Mouse (Mus musculus): ENCODE data around the gene Tbc1d2. TPM values are rescaled to one million over a fixed set of nuclear protein-coding genes. Genes with fewer than 3 reads are reported as not detected.

Gene Tbc1d2
- polyA plus RNA-seq, 2 experiments, result 0.39 to 0.44 TPM

GRCm38 (mm10) chr4:46668620-46669019, 18.6 kb upstream of the Tbc1d2 start:
- TF ChIP-seq EP300 (IDR thresholded peaks at IDR 0.05; ENCODE audit: low read depth) (no peak), CTCF (IDR thresholded peaks at IDR 0.05; ENCODE audit: low read depth) (no peak)
- H3K27me3 ChIP-seq (ENCODE audit: control insufficient read depth, insufficient read depth, low read length), result no peaks in the 10 kb centered on the region
- no peaks in the 10 kb centered on the region for H3K36me3 ChIP-seq (replicated peaks; ENCODE audit: control insufficient read depth, insufficient read depth, low read depth)
- H3K9ac ChIP-seq (replicated peaks), result no peak overlapping the region
- H3K9me3 ChIP-seq (ENCODE audit: control insufficient read depth, low read length), result no peaks in the 10 kb centered on the region
- no peak overlapping the region for H3K4me2 ChIP-seq (ENCODE audit: low read depth)
- WGBS (ENCODE audit: insufficient replicate concordance), result 47% methylated on average over 11 of the region's 11 CpGs
- no peak overlapping the region for H3K4me3 ChIP-seq (ENCODE audit: insufficient read depth in 1 of 2, low read depth in 2 of 2, low read length in 2 of 2)
- no peak for ATAC-seq (ENCODE audit: insufficient read depth)
- H3K4me1 ChIP-seq (replicated peaks; ENCODE audit: control insufficient read depth in 2 of 2, insufficient read depth in 2 of 2, low read length in 1 of 2), result peaks cover 2 to 3% of the 10 kb centered on the region in 2 experiments; a peak in 1 of 4 replicates
- DNase-seq (ENCODE audit: low read depth in 3 of 3, low spot score in 3 of 3), result no peak
- no peak overlapping the region for H3K27ac ChIP-seq

- H3K9me3 ChIP-seq (ENCODE audit: control insufficient read depth, low read length), result no peaks in the 10 kb centered on the region
- TF ChIP-seq CTCF (IDR thresholded peaks at IDR 0.05; ENCODE audit: low read depth) (no peak), EP300 (IDR thresholded peaks at IDR 0.05; ENCODE audit: low read depth) (no peak)
- DNase-seq (ENCODE audit: low read depth in 3 of 3, low spot score in 3 of 3) (no peak), ATAC-seq (ENCODE audit: insufficient read depth) (no peak)
- H3K4me1 ChIP-seq (replicated peaks; ENCODE audit: control insufficient read depth in 2 of 2, insufficient read depth in 2 of 2, low read length in 1 of 2), result peaks cover 2 to 3% of the 10 kb centered on the region in 2 experiments; a peak in 1 of 4 replicates
- H3K9ac ChIP-seq (replicated peaks), result no peak overlapping the region
- no peaks in the 10 kb centered on the region for H3K36me3 ChIP-seq (replicated peaks; ENCODE audit: control insufficient read depth, insufficient read depth, low read depth)
- WGBS (ENCODE audit: insufficient replicate concordance), result 63% methylated on average over 5 of the region's 5 CpGs
- no peak overlapping the region for H3K4me2 ChIP-seq (ENCODE audit: low read depth)
- no peak overlapping the region for H3K4me3 ChIP-seq (ENCODE audit: insufficient read depth in 1 of 2, low read depth in 2 of 2, low read length in 2 of 2)
- H3K27me3 ChIP-seq (ENCODE audit: control insufficient read depth, insufficient read depth, low read length), result no peaks in the 10 kb centered on the region
- no peak overlapping the region for H3K27ac ChIP-seq
These were observed 16.4 kb upstream of the Tbc1d2 start for GRCm38 (mm10) chr4:46666420-46666819.

- TF ChIP-seq CTCF (IDR thresholded peaks at IDR 0.05; ENCODE audit: low read depth), result peak; percentile 54
- no peak for TF ChIP-seq EP300 (IDR thresholded peaks at IDR 0.05; ENCODE audit: low read depth)
- ATAC-seq (ENCODE audit: insufficient read depth), result no peak
- no peak overlapping the region for H3K27ac ChIP-seq
- peaks cover 2 to 3% of the 10 kb centered on the region in 2 experiments; a peak in 1 of 4 replicates for H3K4me1 ChIP-seq (replicated peaks; ENCODE audit: control insufficient read depth in 2 of 2, insufficient read depth in 2 of 2, low read length in 1 of 2)
- H3K36me3 ChIP-seq (replicated peaks; ENCODE audit: control insufficient read depth, insufficient read depth, low read depth), result no peaks in the 10 kb centered on the region
- H3K4me2 ChIP-seq (ENCODE audit: low read depth), result no peak overlapping the region
- H3K9ac ChIP-seq (replicated peaks), result no peak overlapping the region
- WGBS (ENCODE audit: insufficient replicate concordance), result 2% methylated on average over 6 of the region's 8 CpGs
- no peaks in the 10 kb centered on the region for H3K9me3 ChIP-seq (ENCODE audit: control insufficient read depth, low read length)
- DNase-seq (ENCODE audit: low read depth in 3 of 3, low spot score in 3 of 3), result peak in 2 of 3 experiments; percentile 17 to 24
- no peak overlapping the region for H3K4me3 ChIP-seq (ENCODE audit: insufficient read depth in 1 of 2, low read depth in 2 of 2, low read length in 2 of 2)
- no peaks in the 10 kb centered on the region for H3K27me3 ChIP-seq (ENCODE audit: control insufficient read depth, insufficient read depth, low read length)
These were observed 15.4 kb upstream of the Tbc1d2 start for GRCm38 (mm10) chr4:46665371-46665774.

- H3K9ac ChIP-seq (replicated peaks), result no peak overlapping the region; the same call in 1 of the 2 replicates
- WGBS (ENCODE audit: insufficient replicate concordance), result 7% methylated on average over 34 of the region's 34 CpGs
- DNase-seq (ENCODE audit: low read depth in 3 of 3, low spot score in 3 of 3), result peak in 1 of 3 experiments; percentile 12
- peak overlapping the region; percentile 29 to 40 for H3K4me3 ChIP-seq (ENCODE audit: insufficient read depth in 1 of 2, low read depth in 2 of 2, low read length in 2 of 2)
- peak; percentile 81 for ATAC-seq (ENCODE audit: insufficient read depth)
- H3K27me3 ChIP-seq (ENCODE audit: control insufficient read depth, insufficient read depth, low read length), result no peaks in the 10 kb centered on the region
- no peak for TF ChIP-seq EP300 (IDR thresholded peaks at IDR 0.05; ENCODE audit: low read depth)
- TF ChIP-seq CTCF (IDR thresholded peaks at IDR 0.05; ENCODE audit: low read depth), result no peak
- H3K4me2 ChIP-seq (ENCODE audit: low read depth), result peak overlapping the region; percentile 64
- H3K4me1 ChIP-seq (replicated peaks; ENCODE audit: control insufficient read depth in 2 of 2, insufficient read depth in 2 of 2, low read length in 1 of 2), result peaks cover 2 to 3% of the 10 kb centered on the region in 2 experiments; a peak in 1 of 4 replicates
- H3K27ac ChIP-seq, result no peak overlapping the region
- H3K36me3 ChIP-seq (replicated peaks; ENCODE audit: control insufficient read depth, insufficient read depth, low read depth), result no peaks in the 10 kb centered on the region
- H3K9me3 ChIP-seq (ENCODE audit: control insufficient read depth, low read length), result no peaks in the 10 kb centered on the region
These were observed 14.4 kb upstream of the Tbc1d2 start for GRCm38 (mm10) chr4:46664123-46665009.

GRCm38 (mm10) chr4:46661433-46661832, 11.4 kb upstream of the Tbc1d2 start:
- no peak overlapping the region for H3K9ac ChIP-seq (replicated peaks)
- H3K9me3 ChIP-seq (ENCODE audit: control insufficient read depth, low read length), result no peaks in the 10 kb centered on the region
- H3K4me3 ChIP-seq (ENCODE audit: insufficient read depth in 1 of 2, low read depth in 2 of 2, low read length in 2 of 2), result no peak overlapping the region
- no peak for TF ChIP-seq EP300 (IDR thresholded peaks at IDR 0.05; ENCODE audit: low read depth)
- no peak for TF ChIP-seq CTCF (IDR thresholded peaks at IDR 0.05; ENCODE audit: low read depth)
- peaks cover 2 to 3% of the 10 kb centered on the region in 2 experiments; a peak in 1 of 4 replicates for H3K4me1 ChIP-seq (replicated peaks; ENCODE audit: control insufficient read depth in 2 of 2, insufficient read depth in 2 of 2, low read length in 1 of 2)
- H3K4me2 ChIP-seq (ENCODE audit: low read depth), result no peak overlapping the region
- 65% methylated on average over 9 of the region's 9 CpGs for WGBS (ENCODE audit: insufficient replicate concordance)
- no peaks in the 10 kb centered on the region for H3K36me3 ChIP-seq (replicated peaks; ENCODE audit: control insufficient read depth, insufficient read depth, low read depth)
- no peak overlapping the region for H3K27ac ChIP-seq
- H3K27me3 ChIP-seq (ENCODE audit: control insufficient read depth, insufficient read depth, low read length), result no peaks in the 10 kb centered on the region
- DNase-seq (ENCODE audit: low read depth in 3 of 3, low spot score in 3 of 3) (no peak), ATAC-seq (ENCODE audit: insufficient read depth) (no peak)
